Mouse (Mus musculus): ENCODE measurements around the gene Rpl10a. TPM values are rescaled to one million over a fixed set of nuclear protein-coding genes. Genes with fewer than 3 reads are reported as not detected.

The Rpl10a gene
- polyA plus RNA-seq, 1 experiment from 2014 or later: 616 TPM

GRCm38 (mm10) chr17:28371286-28371685 lies 43.0 kb downstream of the Rpl10a start:
- Histone ChIP-seq H3K36me3 (ENCODE audit: control insufficient read depth, insufficient read depth, low read length) (no peaks in the 10 kb centered on the region), H3K27ac (replicated peaks; ENCODE audit: low read depth, low read length) (no peak overlapping the region), H3K4me1 (ENCODE audit: control insufficient read depth, insufficient read depth, low read length) (0 out of 2 replicates have a peak, but pooled peaks cover 2% of the 10 kb centered on the region), H3K9ac (ENCODE audit: low read length) (no peak overlapping the region), H3K27me3 (ENCODE audit: control insufficient read depth, insufficient read depth, low read length) (peaks cover 12% of the 10 kb centered on the region), H3K4me2 (ENCODE audit: low read depth, severe bottlenecking) (no peak overlapping the region), H3K9me3 (ENCODE audit: control insufficient read depth, low read length) (no peaks in the 10 kb centered on the region), H3K4me3 (ENCODE audit: low read depth, low read length) (no peak overlapping the region)
- WGBS: 76% methylated on average over 2 of the region's 2 CpGs
- DNase-seq (ENCODE audit: low spot score) (no peak), ATAC-seq (ENCODE audit: insufficient number of reproducible peaks, low FRiP score, low TSS enrichment, low read depth) (no peak)

DNA sequence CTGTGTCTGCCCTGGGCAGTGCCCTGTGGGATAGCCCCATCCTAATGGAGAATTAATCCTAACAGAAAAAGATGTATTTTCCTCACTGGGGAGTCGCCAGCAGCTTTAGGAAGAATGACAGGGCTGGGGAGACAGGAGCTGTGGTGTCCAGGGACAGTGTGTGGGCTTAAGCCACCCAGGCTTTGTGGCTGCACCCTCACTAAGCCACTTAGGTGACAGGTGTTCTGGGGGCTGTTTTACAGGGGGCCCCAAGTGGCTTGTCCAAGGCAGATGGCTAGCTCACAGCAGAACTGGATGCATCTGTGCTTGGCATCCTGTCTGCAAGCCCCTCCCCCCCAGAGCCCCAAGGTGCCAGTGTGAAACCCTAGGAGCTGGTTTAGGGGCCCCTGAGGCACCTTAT lies 43.7 kb downstream of the Rpl10a start:
- Histone ChIP-seq H3K36me3 (ENCODE audit: control insufficient read depth, insufficient read depth, low read length) (no peaks in the 10 kb centered on the region), H3K27ac (replicated peaks; ENCODE audit: low read depth, low read length) (no peak overlapping the region), H3K4me1 (ENCODE audit: control insufficient read depth, insufficient read depth, low read length) (0 out of 2 replicates have a peak, but pooled peaks cover 2% of the 10 kb centered on the region), H3K27me3 (ENCODE audit: control insufficient read depth, insufficient read depth, low read length) (peaks cover 12% of the 10 kb centered on the region), H3K9me3 (ENCODE audit: control insufficient read depth, low read length) (no peaks in the 10 kb centered on the region), H3K4me2 (ENCODE audit: low read depth, severe bottlenecking) (no peak overlapping the region), H3K4me3 (ENCODE audit: low read depth, low read length) (no peak overlapping the region), H3K9ac (ENCODE audit: low read length) (no peak overlapping the region)
- no peak for ATAC-seq (ENCODE audit: insufficient number of reproducible peaks, low FRiP score, low TSS enrichment, low read depth)
- no peak for DNase-seq (ENCODE audit: low spot score)
- WGBS: 45% methylated on average over 1 of the region's 1 CpGs

- DNase-seq (ENCODE audit: low spot score): peak; percentile 77
Observed at GRCm38 (mm10) chr17:28373821-28374220, 45.5 kb downstream of the Rpl10a start.

DNA sequence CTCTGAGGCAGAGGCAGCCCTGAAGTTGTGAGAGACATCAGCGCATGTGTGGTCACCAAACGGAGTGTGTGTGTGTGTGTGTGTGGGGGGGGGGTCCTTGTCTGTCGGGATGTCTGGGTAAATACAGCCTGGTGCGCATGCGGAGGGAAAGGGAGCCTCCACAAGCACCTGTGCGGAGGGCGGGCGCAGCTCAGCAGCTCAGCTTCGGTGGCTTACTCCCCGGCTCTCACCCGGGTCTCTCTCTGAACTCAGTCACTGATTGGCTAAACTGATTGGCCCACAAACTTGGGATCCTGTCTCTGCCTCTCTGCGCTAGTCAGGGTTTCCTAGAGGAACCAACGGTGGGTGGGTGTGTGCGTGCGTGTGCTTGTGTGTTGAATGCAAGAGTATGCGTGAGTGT lies 46.2 kb downstream of the Rpl10a start:
- H3K27ac ChIP-seq (replicated peaks; ENCODE audit: low read depth, low read length): no peak overlapping the region
- H3K4me1 ChIP-seq (ENCODE audit: control insufficient read depth, insufficient read depth, low read length): 0 out of 2 replicates have a peak, but pooled peaks cover 2% of the 10 kb centered on the region
- no peak for DNase-seq (ENCODE audit: low spot score)
- H3K9me3 ChIP-seq (ENCODE audit: control insufficient read depth, low read length): no peaks in the 10 kb centered on the region
- WGBS: 16% methylated on average over 16 of the region's 16 CpGs
- no peak overlapping the region for H3K4me2 ChIP-seq (ENCODE audit: low read depth, severe bottlenecking)
- H3K9ac ChIP-seq (ENCODE audit: low read length): no peak overlapping the region
- H3K4me3 ChIP-seq (ENCODE audit: low read depth, low read length): no peak overlapping the region
- H3K27me3 ChIP-seq (ENCODE audit: control insufficient read depth, insufficient read depth, low read length): peaks cover 12% of the 10 kb centered on the region
- H3K36me3 ChIP-seq (ENCODE audit: control insufficient read depth, insufficient read depth, low read length): no peaks in the 10 kb centered on the region
- no peak for ATAC-seq (ENCODE audit: insufficient number of reproducible peaks, low FRiP score, low TSS enrichment, low read depth)

More at GRCm38 (mm10) chr17:28373821-28374220, 45.5 kb downstream of the Rpl10a start:
- Histone ChIP-seq H3K9ac (ENCODE audit: low read length) (no peak overlapping the region), H3K4me3 (ENCODE audit: low read depth, low read length) (no peak overlapping the region), H3K36me3 (ENCODE audit: control insufficient read depth, insufficient read depth, low read length) (no peaks in the 10 kb centered on the region), H3K4me1 (ENCODE audit: control insufficient read depth, insufficient read depth, low read length) (0 out of 2 replicates have a peak, but pooled peaks cover 2% of the 10 kb centered on the region), H3K27ac (replicated peaks; ENCODE audit: low read depth, low read length) (no peak overlapping the region), H3K9me3 (ENCODE audit: control insufficient read depth, low read length) (no peaks in the 10 kb centered on the region), H3K27me3 (ENCODE audit: control insufficient read depth, insufficient read depth, low read length) (peaks cover 12% of the 10 kb centered on the region), H3K4me2 (ENCODE audit: low read depth, severe bottlenecking) (no peak overlapping the region)
- no peak for ATAC-seq (ENCODE audit: insufficient number of reproducible peaks, low FRiP score, low TSS enrichment, low read depth)
- WGBS: 15% methylated on average over 10 of the region's 10 CpGs

DNA sequence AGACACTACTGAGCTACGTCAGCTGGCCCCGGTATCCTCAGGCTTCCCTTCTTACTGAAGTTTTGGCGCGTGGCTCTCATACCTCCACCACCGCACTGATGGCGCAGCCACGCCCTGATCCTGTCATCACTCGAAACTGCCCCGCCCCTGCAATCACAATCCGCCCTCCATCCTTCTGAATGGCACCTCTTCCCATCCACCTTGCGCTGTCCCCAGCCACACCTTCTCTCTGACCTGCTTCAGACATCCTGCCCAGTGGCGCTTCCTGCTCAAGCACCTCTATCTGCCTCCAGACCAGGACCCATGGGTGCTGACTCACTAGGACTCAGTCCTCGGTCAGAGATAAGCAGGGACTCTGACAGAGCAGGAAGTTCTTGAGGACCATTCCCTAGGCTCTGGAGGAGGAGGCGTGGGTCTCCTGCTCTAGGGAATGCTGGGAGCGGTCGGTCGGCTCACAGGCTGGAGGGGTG lies 47.4 kb downstream of the Rpl10a start:
- Histone ChIP-seq H3K27me3 (ENCODE audit: control insufficient read depth, insufficient read depth, low read length) (peaks cover 12% of the 10 kb centered on the region), H3K9ac (ENCODE audit: low read length) (no peak overlapping the region), H3K36me3 (ENCODE audit: control insufficient read depth, insufficient read depth, low read length) (no peaks in the 10 kb centered on the region), H3K4me3 (ENCODE audit: low read depth, low read length) (no peak overlapping the region), H3K4me2 (ENCODE audit: low read depth, severe bottlenecking) (no peak overlapping the region), H3K27ac (replicated peaks; ENCODE audit: low read depth, low read length) (no peak overlapping the region), H3K9me3 (ENCODE audit: control insufficient read depth, low read length) (no peaks in the 10 kb centered on the region), H3K4me1 (ENCODE audit: control insufficient read depth, insufficient read depth, low read length) (0 out of 2 replicates have a peak, but pooled peaks cover 2% of the 10 kb centered on the region)
- WGBS: 9% methylated on average over 17 of the region's 17 CpGs
- ATAC-seq (ENCODE audit: insufficient number of reproducible peaks, low FRiP score, low TSS enrichment, low read depth) (no peak), DNase-seq (ENCODE audit: low spot score) (no peak)

DNA sequence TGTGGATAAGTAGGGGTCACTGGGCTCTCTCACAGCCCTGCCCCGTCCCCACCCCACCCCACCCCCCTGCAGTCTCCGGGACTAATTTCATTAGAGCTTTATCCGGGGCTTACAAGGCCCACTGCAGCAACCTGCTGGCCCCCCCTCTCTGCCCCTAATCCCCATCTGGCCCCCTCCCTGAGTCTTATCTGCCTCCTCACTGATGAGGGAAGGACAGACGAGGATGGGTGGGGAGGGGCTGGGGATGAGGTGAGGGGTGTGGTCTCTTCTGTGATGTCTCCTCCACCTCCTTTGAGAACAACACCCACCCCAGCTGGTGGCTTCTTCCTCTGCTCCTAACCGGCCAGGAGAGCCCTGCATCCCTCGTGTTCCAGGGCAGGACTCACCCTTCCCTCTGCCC lies 52.0 kb downstream of the Rpl10a start:
- Histone ChIP-seq H3K9me3 (ENCODE audit: control insufficient read depth, low read length) (no peaks in the 10 kb centered on the region), H3K4me1 (ENCODE audit: control insufficient read depth, insufficient read depth, low read length) (0 out of 2 replicates have a peak, but pooled peaks cover 2% of the 10 kb centered on the region), H3K4me3 (ENCODE audit: low read depth, low read length) (no peak overlapping the region), H3K27me3 (ENCODE audit: control insufficient read depth, insufficient read depth, low read length) (peaks cover 5% of the 10 kb centered on the region), H3K36me3 (ENCODE audit: control insufficient read depth, insufficient read depth, low read length) (no peaks in the 10 kb centered on the region), H3K4me2 (ENCODE audit: low read depth, severe bottlenecking) (no peak overlapping the region), H3K9ac (ENCODE audit: low read length) (no peak overlapping the region), H3K27ac (replicated peaks; ENCODE audit: low read depth, low read length) (no peak overlapping the region)
- no peak for DNase-seq (ENCODE audit: low spot score)
- 3% methylated on average over 6 of the region's 6 CpGs for WGBS
- no peak for ATAC-seq (ENCODE audit: insufficient number of reproducible peaks, low FRiP score, low TSS enrichment, low read depth)

Other genes starting within 250 kb of the Rpl10a start
- gene Tcp11, start 247.8 kb upstream of the Rpl10a start, polyA plus RNA-seq (2014; fragmentation: Nextera tagmentation; extraction: Ambion mirVana): 0.43 and 1.1 TPM in 2 replicates
- gene Scube3, start 186.3 kb upstream of the Rpl10a start, polyA plus RNA-seq (2014; fragmentation: Nextera tagmentation; extraction: Ambion mirVana): 11.8 and 13.3 TPM in 2 replicates
- 34.0 and 35.4 TPM in 2 replicates for gene Zfp523, start 151.3 kb upstream of the Rpl10a start, polyA plus RNA-seq (2014; fragmentation: Nextera tagmentation; extraction: Ambion mirVana)
- 4.5 and 5.6 TPM in 2 replicates for gene Def6, start 120.7 kb upstream of the Rpl10a start, polyA plus RNA-seq (2014; fragmentation: Nextera tagmentation; extraction: Ambion mirVana)
- 2.3 and 2.7 TPM in 2 replicates for gene Ppard, start 95.8 kb upstream of the Rpl10a start, polyA plus RNA-seq (2014; fragmentation: Nextera tagmentation; extraction: Ambion mirVana)
- gene Fance, start 15.0 kb upstream of the Rpl10a start, polyA plus RNA-seq (2014; fragmentation: Nextera tagmentation; extraction: Ambion mirVana): 27.3 and 29.4 TPM in 2 replicates
- gene Tead3, start 22.3 kb downstream of the Rpl10a start, polyA plus RNA-seq (2014; fragmentation: Nextera tagmentation; extraction: Ambion mirVana): 10.0 and 10.6 TPM in 2 replicates
- gene Tulp1, start 36.8 kb downstream of the Rpl10a start, polyA plus RNA-seq (2014; fragmentation: Nextera tagmentation; extraction: Ambion mirVana): 3.4 and 4.4 TPM in 2 replicates
- 11.6 and 12.2 TPM in 2 replicates for gene Fkbp5, start 189.1 kb downstream of the Rpl10a start, polyA plus RNA-seq (2014; fragmentation: Nextera tagmentation; extraction: Ambion mirVana)
- not detected in 2 replicates for gene Armc12, start 202.3 kb downstream of the Rpl10a start, polyA plus RNA-seq (2014; fragmentation: Nextera tagmentation; extraction: Ambion mirVana)
- not detected in 2 replicates for gene Clpsl2, start 220.9 kb downstream of the Rpl10a start, polyA plus RNA-seq (2014; fragmentation: Nextera tagmentation; extraction: Ambion mirVana)
- not detected in 2 replicates for gene Clps, start 232.3 kb downstream of the Rpl10a start, polyA plus RNA-seq (2014; fragmentation: Nextera tagmentation; extraction: Ambion mirVana)
- gene Lhfpl5, start 247.2 kb downstream of the Rpl10a start, polyA plus RNA-seq (2014; fragmentation: Nextera tagmentation; extraction: Ambion mirVana): 0.26 and 0.36 TPM in 2 replicates

Data from limb, embryonic 11.5 days (tissue).